Mouse (Mus musculus): ENCODE data around the gene Eloa.

- TF ChIP-seq TAL1 (IDR thresholded peaks at IDR 0.05; ENCODE audit: low read length), result no peak
- TF ChIP-seq GATA1 (IDR thresholded peaks at IDR 0.05; ENCODE audit: low read length), result no peak
These were observed 51.0 kb downstream of the Eloa start for GRCm38 (mm10) chr4:135970585-135970984.

Measured in erythroblast, embryonic 14.5 days (primary cell).